Mouse (Mus musculus) retina, postnatal 7 days (tissue): Measurements from ENCODE around the gene Zmat5.

ENCODE experiments used
- DNase-seq: peaks from one replicate; pipeline ENCODE4 v3.0.0-alpha.2; 2012; ENCODE audit warnings: low read depth, low spot score

The Zmat5 gene

GRCm38 (mm10) chr11:4731781-4732180 lies 27.3 kb downstream of the Zmat5 start:
- DNase-seq = no peak

GRCm38 (mm10) chr11:4734179-4734578 lies 29.7 kb downstream of the Zmat5 start:
- DNase-seq = no peak

GRCm38 (mm10) chr11:4736355-4736754 lies 31.9 kb downstream of the Zmat5 start:
- DNase-seq = no peak

- no peak for DNase-seq
These were observed 33.2 kb downstream of the Zmat5 start for GRCm38 (mm10) chr11:4737682-4738081.

- DNase-seq = no peak
These were observed 34.2 kb downstream of the Zmat5 start for GRCm38 (mm10) chr11:4738719-4739118.

- DNase-seq = no peak
These were observed 36.3 kb downstream of the Zmat5 start for GRCm38 (mm10) chr11:4740785-4741184.

GRCm38 (mm10) chr11:4744691-4745090 lies 40.2 kb downstream of the Zmat5 start:
- DNase-seq = no peak

- DNase-seq = no peak
These were observed 41.5 kb downstream of the Zmat5 start for GRCm38 (mm10) chr11:4745969-4746368.

- DNase-seq = no peak
These were observed 42.3 kb downstream of the Zmat5 start, which contains the start of gene Cabp7 for GRCm38 (mm10) chr11:4746733-4747132. TSS of gene Cabp7 (minus strand) at chr11:4746778.

- DNase-seq = no peak
These were observed 42.8 kb downstream of the Zmat5 start for GRCm38 (mm10) chr11:4747285-4747684.

GRCm38 (mm10) chr11:4750263-4750662 lies 45.8 kb downstream of the Zmat5 start:
- no peak for DNase-seq

- DNase-seq = no peak
These were observed 48.4 kb downstream of the Zmat5 start for GRCm38 (mm10) chr11:4752836-4753235.

GRCm38 (mm10) chr11:4754036-4754435 lies 49.6 kb downstream of the Zmat5 start:
- no peak for DNase-seq

GRCm38 (mm10) chr11:4754867-4755266 lies 50.4 kb downstream of the Zmat5 start:
- no peak for DNase-seq

- no peak for DNase-seq
These were observed 52.0 kb downstream of the Zmat5 start for GRCm38 (mm10) chr11:4756460-4756859.

GRCm38 (mm10) chr11:4756984-4757788 lies 52.7 kb downstream of the Zmat5 start:
- no peak for DNase-seq

- DNase-seq = no peak
These were observed 53.3 kb downstream of the Zmat5 start for GRCm38 (mm10) chr11:4757789-4758158.

- DNase-seq = no peak
These were observed 56.0 kb downstream of the Zmat5 start for GRCm38 (mm10) chr11:4760438-4760837.

- no peak for DNase-seq
These were observed 57.5 kb downstream of the Zmat5 start for GRCm38 (mm10) chr11:4761991-4762390.

- DNase-seq = no peak
These were observed 58.0 kb downstream of the Zmat5 start for GRCm38 (mm10) chr11:4762511-4762910.

- no peak for DNase-seq
These were observed 59.2 kb downstream of the Zmat5 start for GRCm38 (mm10) chr11:4763631-4764030.

- no peak for DNase-seq
These were observed 60.0 kb downstream of the Zmat5 start for GRCm38 (mm10) chr11:4764476-4764875.

- DNase-seq = no peak
These were observed 63.9 kb downstream of the Zmat5 start for GRCm38 (mm10) chr11:4768399-4768798.

GRCm38 (mm10) chr11:4769293-4769692 lies 64.8 kb downstream of the Zmat5 start:
- DNase-seq = no peak
